In the genomic region with DNA sequence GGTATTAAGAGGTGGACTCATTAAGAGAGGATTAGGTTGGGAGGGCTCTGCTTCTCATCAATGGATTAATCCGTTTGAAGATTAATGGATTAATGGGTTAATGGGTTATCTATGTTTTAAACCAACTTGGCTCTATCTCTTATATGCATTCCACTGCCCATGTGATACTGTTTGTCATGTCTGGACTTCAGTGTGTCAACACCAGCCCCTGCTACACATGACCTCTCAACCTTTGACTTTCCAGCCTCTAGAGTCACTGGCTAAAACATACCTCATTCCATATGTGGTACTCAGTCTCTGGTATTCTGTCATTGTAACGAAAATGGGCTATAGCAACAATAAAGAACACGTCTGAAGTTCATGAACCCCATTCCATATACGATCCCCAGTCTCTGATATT, we compare ENCODE assay signal across 22 mouse cellular contexts. TPM values are rescaled to one million over a fixed set of nuclear protein-coding genes. Genes with fewer than 3 reads are reported as not detected.
DNase-seq lines count a peak whose midpoint lies in the region; ATAC-seq and TF ChIP-seq lines count a peak whose summit lies in the region.
"Had no signal": no experiment of that assay in that cellular context is flagged by ENCODE, and none has a peak within 500 bp of the region (broad histone marks: within the 10 kb centered on the region; RNA-seq: fewer than 3 reads in every experiment).

No protein-coding gene starts in this region.

- H3K27ac ChIP-seq in liver, embryonic 15.5 days (replicated peaks): no peak overlapping the region
- no peak overlapping the region for H3K27ac ChIP-seq in liver, embryonic 11.5 days (ENCODE audit: low read depth, low read length)
- no peak overlapping the region for H3K27ac ChIP-seq in liver, embryonic 16.5 days (ENCODE audit: low read length)
- H3K27ac ChIP-seq in liver, postnatal 0 days (ENCODE audit: low read depth): no peak overlapping the region
- H3K27ac ChIP-seq: embryonic facial prominence, embryonic 10.5 days; embryonic facial prominence, embryonic 13.5 days; forebrain, embryonic 12.5 days; forebrain, embryonic 15.5 days; heart, adult 2 months; hindbrain, embryonic 12.5 days; hindbrain, embryonic 15.5 days had no signal

- peak; percentile 22 for DNase-seq in heart, adult 11 months
- DNase-seq in heart, adult 8-10 months (ENCODE audit: low spot score): no peak
- DNase-seq in liver, embryonic 11.5 days (ENCODE audit: low spot score): no peak
- no peak for DNase-seq in liver, postnatal 0 days
- no peak for DNase-seq in urinary bladder, postnatal 36 days (ENCODE audit: low spot score in 2 of 2)
- DNase-seq: cerebellum, adult 11 months; cerebellum, adult 2 months; cerebellum, adult 9-11 months; cerebellum, postnatal 25 days; gastrocnemius, postnatal 25 days; heart, adult 2 months had no signal

- TF ChIP-seq EP300 in liver, postnatal 0 days (IDR thresholded peaks at IDR 0.05; ENCODE audit: low read depth): no peak

- H3K9me3 ChIP-seq in liver, embryonic 15.5 days (replicated peaks): no peaks in the 10 kb centered on the region
- H3K9me3 ChIP-seq in liver, embryonic 11.5 days (ENCODE audit: control insufficient read depth, low read length): no peaks in the 10 kb centered on the region
- no peaks in the 10 kb centered on the region for H3K9me3 ChIP-seq in liver, embryonic 16.5 days (replicated peaks; ENCODE audit: control insufficient read depth, low read length)
- no peaks in the 10 kb centered on the region for H3K9me3 ChIP-seq in liver, postnatal 0 days (ENCODE audit: low read length)
- H3K9me3 ChIP-seq: embryonic facial prominence, embryonic 10.5 days; embryonic facial prominence, embryonic 13.5 days; forebrain, embryonic 12.5 days; forebrain, embryonic 15.5 days; hindbrain, embryonic 12.5 days; hindbrain, embryonic 15.5 days had no signal

- 51% methylated on average over 4 of the region's 4 CpGs for WGBS in liver, embryonic 15.5 days (ENCODE audit: insufficient replicate concordance)
- 58% methylated on average over 4 of the region's 4 CpGs for WGBS in liver, embryonic 11.5 days
- WGBS in liver, embryonic 16.5 days (ENCODE audit: insufficient replicate concordance): 48% methylated on average over 4 of the region's 4 CpGs
- WGBS in liver, postnatal 0 days (ENCODE audit: insufficient replicate concordance): 61% methylated on average over 4 of the region's 4 CpGs

- no peak for TF ChIP-seq CTCF in liver, postnatal 0 days (IDR thresholded peaks at IDR 0.05; ENCODE audit: low read depth)

- no peak overlapping the region for H3K4me3 ChIP-seq in liver, embryonic 15.5 days (replicated peaks)
- no peak overlapping the region for H3K4me3 ChIP-seq in liver, embryonic 11.5 days (ENCODE audit: low read depth, low read length)
- no peak overlapping the region for H3K4me3 ChIP-seq in liver, embryonic 16.5 days (ENCODE audit: low read depth, low read length)
- no peak overlapping the region for H3K4me3 ChIP-seq in liver, postnatal 0 days (ENCODE audit: low read depth, low read length)
- H3K4me3 ChIP-seq: embryonic facial prominence, embryonic 10.5 days; embryonic facial prominence, embryonic 13.5 days; erythroblast, embryonic 14.5 days; forebrain, embryonic 12.5 days; forebrain, embryonic 15.5 days; heart, adult 2 months; hindbrain, embryonic 12.5 days; hindbrain, embryonic 15.5 days had no signal

- 0 out of 2 replicates have a peak, but pooled peaks have one; percentile 37 for ATAC-seq in liver, embryonic 15.5 days (ENCODE audit: insufficient read depth)
- no peak for ATAC-seq in liver, embryonic 11.5 days (replicated peaks; ENCODE audit: low FRiP score)
- peak; percentile 83 for ATAC-seq in liver, embryonic 16.5 days (ENCODE audit: low read depth)
- peak; percentile 67; the same call in 1 of the 2 replicates for ATAC-seq in liver, postnatal 0 days
- ATAC-seq: CD4-positive, CD25-positive, alpha-beta regulatory T cell, adult 4 months; forebrain, embryonic 15.5 days had no signal

- 0 out of 2 replicates have a peak, but pooled peaks cover 6% of the 10 kb centered on the region for H3K27me3 ChIP-seq in liver, embryonic 15.5 days
- no peaks in the 10 kb centered on the region for H3K27me3 ChIP-seq in liver, embryonic 11.5 days (replicated peaks; ENCODE audit: control insufficient read depth, insufficient read depth, low read length)
- H3K27me3 ChIP-seq in liver, embryonic 16.5 days (ENCODE audit: control insufficient read depth, insufficient read depth, low read depth, low read length): no peaks in the 10 kb centered on the region
- H3K27me3 ChIP-seq in liver, postnatal 0 days (ENCODE audit: insufficient read depth, low read length): no peaks in the 10 kb centered on the region
- H3K27me3 ChIP-seq: embryonic facial prominence, embryonic 13.5 days; forebrain, embryonic 15.5 days; hindbrain, embryonic 12.5 days; hindbrain, embryonic 15.5 days had no signal

- no peaks in the 10 kb centered on the region for H3K36me3 ChIP-seq in liver, embryonic 15.5 days (replicated peaks)
- no peaks in the 10 kb centered on the region for H3K36me3 ChIP-seq in liver, embryonic 11.5 days (ENCODE audit: control insufficient read depth, insufficient read depth, low read length)
- no peaks in the 10 kb centered on the region for H3K36me3 ChIP-seq in liver, embryonic 16.5 days (ENCODE audit: control insufficient read depth, insufficient read depth)
- H3K36me3 ChIP-seq in liver, postnatal 0 days (replicated peaks; ENCODE audit: insufficient read depth, low read length): no peaks in the 10 kb centered on the region
- H3K36me3 ChIP-seq: embryonic facial prominence, embryonic 10.5 days; embryonic facial prominence, embryonic 13.5 days; forebrain, embryonic 12.5 days; forebrain, embryonic 15.5 days; hindbrain, embryonic 12.5 days; hindbrain, embryonic 15.5 days had no signal

- H3K4me1 ChIP-seq in liver, embryonic 15.5 days (replicated peaks): no peaks in the 10 kb centered on the region; the same call in 1 of the 2 replicates
- H3K4me1 ChIP-seq in liver, embryonic 11.5 days (replicated peaks; ENCODE audit: control insufficient read depth, insufficient read depth, low read length): no peaks in the 10 kb centered on the region
- no peaks in the 10 kb centered on the region for H3K4me1 ChIP-seq in liver, embryonic 16.5 days (ENCODE audit: control insufficient read depth, low read depth, low read length)
- peaks cover 8% of the 10 kb centered on the region for H3K4me1 ChIP-seq in liver, postnatal 0 days (ENCODE audit: insufficient read depth)
- H3K4me1 ChIP-seq: embryonic facial prominence, embryonic 13.5 days; forebrain, embryonic 12.5 days; forebrain, embryonic 15.5 days; hindbrain, embryonic 12.5 days; hindbrain, embryonic 15.5 days had no signal

- no peak overlapping the region for H3K4me2 ChIP-seq in liver, embryonic 15.5 days
- no peak overlapping the region for H3K4me2 ChIP-seq in liver, embryonic 11.5 days
- H3K4me2 ChIP-seq in liver, embryonic 16.5 days (ENCODE audit: low read depth, low read length): no peak overlapping the region
- no peak overlapping the region for H3K4me2 ChIP-seq in liver, postnatal 0 days (ENCODE audit: low read depth, low read length)
- H3K4me2 ChIP-seq: embryonic facial prominence, embryonic 13.5 days; forebrain, embryonic 12.5 days; forebrain, embryonic 15.5 days; heart, embryonic 11.5 days; hindbrain, embryonic 12.5 days; hindbrain, embryonic 15.5 days had no signal

- H3K9ac ChIP-seq in liver, embryonic 15.5 days: no peak overlapping the region
- H3K9ac ChIP-seq in liver, embryonic 11.5 days (ENCODE audit: low read depth, low read length): no peak overlapping the region
- no peak overlapping the region for H3K9ac ChIP-seq in liver, embryonic 16.5 days (ENCODE audit: low read depth, low read length)
- H3K9ac ChIP-seq in liver, postnatal 0 days (replicated peaks): no peak overlapping the region
- H3K9ac ChIP-seq: embryonic facial prominence, embryonic 13.5 days; forebrain, embryonic 12.5 days; forebrain, embryonic 15.5 days; hindbrain, embryonic 12.5 days; hindbrain, embryonic 15.5 days had no signal

RNA-seq across cellular contexts. Expression of gene Sepsecs, which starts 11.6 kb away (rescaled TPM):
- total RNA-seq in heart, adult 8-10 months (2022): 1 to 10 TPM; 4.7 to 9.0 (median 6.9) TPM
- polyA plus RNA-seq in liver, embryonic 15.5 days (2015; fragmentation: Nextera tagmentation; extraction: Ambion mirVana): 7.8 and 8.3 TPM in 2 replicates
- polyA plus RNA-seq in liver, embryonic 11.5 days (2014; fragmentation: Nextera tagmentation; extraction: Ambion mirVana): 12.7 and 15.0 TPM in 2 replicates
- polyA plus RNA-seq in liver, embryonic 16.5 days (2015; fragmentation: Nextera tagmentation; extraction: Ambion mirVana): 9.0 and 9.2 TPM in 2 replicates
- 10.8 and 12.0 TPM in 2 replicates for polyA plus RNA-seq in liver, postnatal 0 days (2015; fragmentation: Nextera tagmentation; extraction: Ambion mirVana)
